Mouse (Mus musculus): Measurements from ENCODE around the gene Cdt1. TPM values are rescaled to one million over a fixed set of nuclear protein-coding genes. Genes with fewer than 3 reads are reported as not detected.

The Cdt1 gene
- 36.9 and 38.9 TPM in 2 replicates for polyA plus RNA-seq (2016; fragmentation: Nextera tagmentation; extraction: Ambion mirVana)

DNA sequence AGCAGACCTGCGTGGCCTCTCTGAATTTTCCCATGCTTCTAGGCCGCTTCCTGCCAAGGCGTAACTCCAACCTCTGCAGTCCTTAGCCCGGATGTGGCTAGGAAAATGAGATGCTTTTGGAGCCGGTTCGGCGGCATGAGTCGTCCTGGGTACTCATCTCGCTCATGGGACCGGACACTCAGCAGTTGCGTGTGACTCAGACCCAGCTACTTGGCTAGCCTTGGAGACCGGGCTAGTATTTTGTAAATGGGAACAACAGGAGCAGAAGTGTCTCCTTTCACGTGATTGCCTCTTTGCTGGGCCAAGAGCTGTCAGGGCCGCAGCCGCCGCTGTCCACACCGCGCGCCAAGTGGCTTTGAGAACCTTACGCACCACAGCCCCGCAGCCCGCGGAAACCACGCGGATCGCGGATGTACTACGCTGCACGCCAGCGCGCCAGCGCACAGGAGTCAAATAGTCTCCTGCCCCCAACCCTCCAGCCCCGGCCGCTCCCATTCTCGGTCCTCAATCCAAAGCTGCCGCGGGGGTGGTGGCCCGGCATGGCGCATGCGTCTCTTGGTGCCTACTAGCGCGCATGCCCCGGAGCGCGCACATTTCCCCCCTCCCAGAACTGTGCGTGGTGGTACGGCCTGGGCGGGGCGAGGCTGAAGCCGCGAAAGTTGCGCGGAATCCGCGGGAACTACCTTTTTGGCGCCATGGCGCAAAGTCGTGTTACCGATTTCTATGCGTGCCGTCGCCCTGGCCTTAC lies at the start of gene Cdt1:
Gene Cdt1 (plus strand): TSS at position 655 of the 748 bp plus-strand sequence.
- H3K36me3 ChIP-seq, result peaks cover 34% of the 10 kb centered on the region
- H3K4me3 ChIP-seq, result peak within 1 kb of the TSS; percentile 95
- H3K4me1 ChIP-seq (replicated peaks), result peaks cover 24% of the 10 kb centered on the region
- peak within 1 kb of the TSS; percentile 77 for H3K4me2 ChIP-seq
- H3K9ac ChIP-seq, result peak within 1 kb of the TSS; percentile 96
- WGBS, result under 1% methylated on average over 62 of the region's 62 CpGs
- H3K27ac ChIP-seq (ENCODE audit: poor library complexity, severe bottlenecking), result peak within 1 kb of the TSS; percentile 86
- peak; percentile 94 for ATAC-seq (ENCODE audit: insufficient number of reproducible peaks, low FRiP score)
- H3K9me3 ChIP-seq (replicated peaks), result no peaks in the 10 kb centered on the region
- no peaks in the 10 kb centered on the region for H3K27me3 ChIP-seq (replicated peaks)

GRCm38 (mm10) chr8:122520611-122521010 lies 47.2 kb upstream of the Cdt1 start:
- Histone ChIP-seq H3K27ac (ENCODE audit: poor library complexity, severe bottlenecking) (peak overlapping the region; percentile 70), H3K4me3 (no peak overlapping the region), H3K9ac (no peak overlapping the region), H3K36me3 (no peaks in the 10 kb centered on the region), H3K27me3 (replicated peaks) (no peaks in the 10 kb centered on the region), H3K4me1 (replicated peaks) (peaks cover 80% of the 10 kb centered on the region), H3K9me3 (replicated peaks) (no peaks in the 10 kb centered on the region), H3K4me2 (no peak overlapping the region)
- no peak for ATAC-seq (ENCODE audit: insufficient number of reproducible peaks, low FRiP score)
- 39% methylated on average over 11 of the region's 11 CpGs for WGBS

GRCm38 (mm10) chr8:122522796-122523651 lies 44.8 kb upstream of the Cdt1 start:
- H3K27me3 ChIP-seq (replicated peaks), result no peaks in the 10 kb centered on the region
- no peaks in the 10 kb centered on the region for H3K9me3 ChIP-seq (replicated peaks)
- peak overlapping the region; percentile 8; the same call in 1 of the 2 replicates for H3K4me3 ChIP-seq
- peak overlapping the region; percentile 89 for H3K27ac ChIP-seq (ENCODE audit: poor library complexity, severe bottlenecking)
- H3K36me3 ChIP-seq, result 0 out of 2 replicates have a peak, but pooled peaks cover under 1% of the 10 kb centered on the region
- no peak for ATAC-seq (ENCODE audit: insufficient number of reproducible peaks, low FRiP score)
- H3K4me1 ChIP-seq (replicated peaks), result peaks cover 89% of the 10 kb centered on the region
- H3K9ac ChIP-seq, result peak overlapping the region; percentile 61
- WGBS, result 32% methylated on average over 14 of the region's 14 CpGs
- peak overlapping the region; percentile 55 for H3K4me2 ChIP-seq

DNA sequence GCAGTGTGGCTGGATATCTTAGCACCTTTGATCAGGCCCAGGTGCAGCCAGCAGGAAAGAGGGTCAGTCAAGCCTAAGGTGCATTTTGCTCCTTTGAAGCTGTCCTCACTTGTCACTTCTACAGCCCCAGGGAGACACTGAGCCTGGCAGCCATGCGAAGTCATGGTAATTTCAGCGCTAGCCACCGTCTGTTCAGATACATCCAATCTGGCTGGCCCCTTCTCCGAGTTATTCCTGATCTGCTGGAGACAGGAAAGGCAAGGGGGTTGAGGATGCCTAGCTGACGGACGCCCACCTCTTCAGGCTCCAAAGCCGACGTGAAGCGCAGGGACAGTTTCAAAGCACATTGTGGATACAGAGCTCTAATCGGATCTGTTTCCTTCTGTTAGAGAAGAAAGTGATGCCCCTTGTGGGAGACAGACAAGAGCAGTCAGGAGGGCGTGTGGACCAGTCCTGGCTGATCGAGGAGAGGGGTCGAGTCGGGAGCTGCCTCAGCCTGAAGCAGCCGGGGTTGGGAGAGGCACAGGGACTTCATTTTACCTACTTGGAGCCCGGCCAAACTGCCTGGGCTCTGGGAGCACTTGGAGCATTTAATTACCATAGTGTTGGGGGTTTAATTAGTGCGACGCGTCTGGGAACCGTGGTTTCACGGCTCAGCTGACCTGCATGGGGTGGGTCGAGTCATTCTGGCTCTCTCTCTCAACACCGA lies 44.0 kb upstream of the Cdt1 start:
- peak overlapping the region; percentile 61 for H3K9ac ChIP-seq
- no peaks in the 10 kb centered on the region for H3K9me3 ChIP-seq (replicated peaks)
- H3K27me3 ChIP-seq (replicated peaks), result no peaks in the 10 kb centered on the region
- peak overlapping the region; percentile 89 for H3K27ac ChIP-seq (ENCODE audit: poor library complexity, severe bottlenecking)
- H3K36me3 ChIP-seq, result 0 out of 2 replicates have a peak, but pooled peaks cover 4% of the 10 kb centered on the region
- H3K4me2 ChIP-seq, result peak overlapping the region; percentile 55
- peaks cover 81% of the 10 kb centered on the region for H3K4me1 ChIP-seq (replicated peaks)
- WGBS, result 20% methylated on average over 23 of the region's 23 CpGs
- H3K4me3 ChIP-seq, result peak overlapping the region; percentile 8; the same call in 1 of the 2 replicates
- ATAC-seq (ENCODE audit: insufficient number of reproducible peaks, low FRiP score), result no peak

GRCm38 (mm10) chr8:122524506-122524905 lies 43.3 kb upstream of the Cdt1 start:
- Histone ChIP-seq H3K27ac (ENCODE audit: poor library complexity, severe bottlenecking) (peak overlapping the region; percentile 89), H3K36me3 (0 out of 2 replicates have a peak, but pooled peaks cover 4% of the 10 kb centered on the region), H3K4me2 (peak overlapping the region; percentile 55), H3K4me3 (no peak overlapping the region), H3K27me3 (replicated peaks) (no peaks in the 10 kb centered on the region), H3K9ac (peak overlapping the region; percentile 61; the same call in 1 of the 2 replicates), H3K4me1 (replicated peaks) (peaks cover 75% of the 10 kb centered on the region), H3K9me3 (replicated peaks) (no peaks in the 10 kb centered on the region)
- ATAC-seq (ENCODE audit: insufficient number of reproducible peaks, low FRiP score), result no peak
- 78% methylated on average over 6 of the region's 6 CpGs for WGBS

DNA sequence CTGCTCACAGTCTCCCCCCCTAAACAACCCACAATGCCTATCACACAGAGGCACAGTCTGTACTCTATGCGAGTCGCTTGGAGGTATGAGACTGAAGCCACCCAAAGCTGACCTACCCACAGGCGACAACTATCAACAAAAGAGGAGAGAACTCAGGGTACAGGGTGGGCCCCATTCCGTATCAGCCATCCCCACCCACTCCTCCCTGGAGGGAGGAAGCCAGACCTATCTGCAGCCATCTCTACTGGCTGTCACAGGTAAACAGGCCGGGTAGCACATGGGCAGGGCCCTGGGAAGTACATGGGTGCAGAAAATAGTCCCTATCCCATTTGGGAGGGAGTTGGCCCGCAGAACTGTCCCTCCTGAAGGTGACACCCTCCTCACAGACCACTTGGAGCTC lies 42.8 kb upstream of the Cdt1 start:
- no peaks in the 10 kb centered on the region for H3K27me3 ChIP-seq (replicated peaks)
- H3K9ac ChIP-seq, result peak overlapping the region; percentile 61
- H3K4me2 ChIP-seq, result peak overlapping the region; percentile 55
- H3K4me3 ChIP-seq, result no peak overlapping the region
- no peaks in the 10 kb centered on the region for H3K9me3 ChIP-seq (replicated peaks)
- ATAC-seq (ENCODE audit: insufficient number of reproducible peaks, low FRiP score), result no peak; the same call in 1 of the 2 replicates
- H3K4me1 ChIP-seq (replicated peaks), result peaks cover 70% of the 10 kb centered on the region
- WGBS, result 59% methylated on average over 6 of the region's 6 CpGs
- H3K27ac ChIP-seq (ENCODE audit: poor library complexity, severe bottlenecking), result peak overlapping the region; percentile 89
- 0 out of 2 replicates have a peak, but pooled peaks cover 4% of the 10 kb centered on the region for H3K36me3 ChIP-seq

DNA sequence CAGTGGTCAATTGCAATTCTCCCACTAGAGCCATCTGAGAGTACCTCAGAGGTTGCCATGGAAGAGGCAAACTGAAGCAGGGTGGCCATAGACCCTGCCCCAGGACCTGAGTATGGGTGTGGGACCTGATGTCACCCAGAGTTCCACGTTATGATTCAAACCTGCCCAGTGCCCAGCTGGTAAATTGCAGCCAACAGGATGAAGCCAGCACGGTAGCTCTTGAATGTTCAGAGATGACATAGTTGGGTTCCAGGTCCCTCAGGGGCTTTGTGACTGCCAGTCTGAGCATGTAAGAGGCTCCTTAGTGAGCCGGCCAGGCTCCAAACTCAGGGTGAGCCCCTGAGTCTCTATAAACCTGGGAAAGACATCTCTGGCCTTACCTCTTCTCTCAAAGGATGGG lies 41.7 kb upstream of the Cdt1 start:
- Histone ChIP-seq H3K4me2 (peak overlapping the region; percentile 55; the same call in 1 of the 2 replicates), H3K27me3 (replicated peaks) (no peaks in the 10 kb centered on the region), H3K4me1 (replicated peaks) (peaks cover 69% of the 10 kb centered on the region), H3K9me3 (replicated peaks) (no peaks in the 10 kb centered on the region), H3K4me3 (no peak overlapping the region), H3K36me3 (0 out of 2 replicates have a peak, but pooled peaks cover 4% of the 10 kb centered on the region), H3K9ac (0 out of 2 replicates have a peak overlapping the region, but pooled peaks have one; percentile 61), H3K27ac (ENCODE audit: poor library complexity, severe bottlenecking) (peak overlapping the region; percentile 89)
- 34% methylated on average over 3 of the region's 3 CpGs for WGBS
- no peak for ATAC-seq (ENCODE audit: insufficient number of reproducible peaks, low FRiP score)

GRCm38 (mm10) chr8:122526526-122527170 lies 41.2 kb upstream of the Cdt1 start:
- WGBS, result 32% methylated on average over 7 of the region's 7 CpGs
- peak overlapping the region; percentile 89 for H3K27ac ChIP-seq (ENCODE audit: poor library complexity, severe bottlenecking)
- peak; percentile 47; the same call in 1 of the 2 replicates for ATAC-seq (ENCODE audit: insufficient number of reproducible peaks, low FRiP score)
- H3K4me2 ChIP-seq, result peak overlapping the region; percentile 37
- peak overlapping the region; percentile 40 for H3K9ac ChIP-seq
- H3K4me3 ChIP-seq, result no peak overlapping the region
- 0 out of 2 replicates have a peak, but pooled peaks cover 4% of the 10 kb centered on the region for H3K36me3 ChIP-seq
- no peaks in the 10 kb centered on the region for H3K27me3 ChIP-seq (replicated peaks)
- H3K9me3 ChIP-seq (replicated peaks), result no peaks in the 10 kb centered on the region
- peaks cover 73% of the 10 kb centered on the region for H3K4me1 ChIP-seq (replicated peaks)

- H3K4me2 ChIP-seq, result no peak overlapping the region
- H3K4me3 ChIP-seq, result no peak overlapping the region
- H3K9me3 ChIP-seq (replicated peaks), result no peaks in the 10 kb centered on the region
- H3K27me3 ChIP-seq (replicated peaks), result no peaks in the 10 kb centered on the region
- H3K9ac ChIP-seq, result no peak overlapping the region
- H3K4me1 ChIP-seq (replicated peaks), result peaks cover 78% of the 10 kb centered on the region
- WGBS, result 87% methylated on average over 3 of the region's 3 CpGs
- no peak for ATAC-seq (ENCODE audit: insufficient number of reproducible peaks, low FRiP score)
- 0 out of 2 replicates have a peak, but pooled peaks cover 4% of the 10 kb centered on the region for H3K36me3 ChIP-seq
- H3K27ac ChIP-seq (ENCODE audit: poor library complexity, severe bottlenecking), result 0 out of 2 replicates have a peak overlapping the region, but pooled peaks have one; percentile 89
Measured at GRCm38 (mm10) chr8:122527937-122528336, 39.9 kb upstream of the Cdt1 start.

- Histone ChIP-seq H3K4me3 (no peak overlapping the region), H3K36me3 (0 out of 2 replicates have a peak, but pooled peaks cover 7% of the 10 kb centered on the region), H3K4me1 (replicated peaks) (peaks cover 73% of the 10 kb centered on the region), H3K9ac (no peak overlapping the region), H3K27me3 (replicated peaks) (no peaks in the 10 kb centered on the region), H3K27ac (ENCODE audit: poor library complexity, severe bottlenecking) (no peak overlapping the region), H3K4me2 (no peak overlapping the region), H3K9me3 (replicated peaks) (no peaks in the 10 kb centered on the region)
- 89% methylated on average over 4 of the region's 4 CpGs for WGBS
- ATAC-seq (ENCODE audit: insufficient number of reproducible peaks, low FRiP score), result no peak
Measured at GRCm38 (mm10) chr8:122529159-122529558, 38.7 kb upstream of the Cdt1 start.

Measured in heart, embryonic 12.5 days (tissue).